Mouse (Mus musculus): ENCODE results near the gene Ctnnd2. TPM values are rescaled to one million over a fixed set of nuclear protein-coding genes. Genes with fewer than 3 reads are reported as not detected.

Gene Ctnnd2
- polyA plus RNA-seq, 1 experiment from 2014 or later, result 81.5 TPM

GRCm38 (mm10) chr15:30555787-30556186 lies 383.4 kb downstream of the Ctnnd2 start:
- 94% methylated on average over 2 of the region's 2 CpGs for WGBS
- no peak for ATAC-seq (ENCODE audit: low read depth)

GRCm38 (mm10) chr15:30562375-30562774 lies 390.0 kb downstream of the Ctnnd2 start:
- 82% methylated on average over 5 of the region's 5 CpGs for WGBS
- H3K4me2 ChIP-seq (ENCODE audit: low read depth, low read length), result no peak overlapping the region
- H3K36me3 ChIP-seq (ENCODE audit: control insufficient read depth, insufficient read depth, low read length), result no peaks in the 10 kb centered on the region
- H3K9me3 ChIP-seq (ENCODE audit: control insufficient read depth, low read length), result no peaks in the 10 kb centered on the region
- H3K4me3 ChIP-seq (ENCODE audit: low read depth, low read length), result no peak overlapping the region
- no peak for ATAC-seq (ENCODE audit: low read depth)
- no peak overlapping the region for H3K27ac ChIP-seq (ENCODE audit: low read depth, low read length)
- no peaks in the 10 kb centered on the region for H3K4me1 ChIP-seq (ENCODE audit: control insufficient read depth, insufficient read depth, low read length)
- H3K27me3 ChIP-seq (ENCODE audit: control insufficient read depth, insufficient read depth, low read length), result no peaks in the 10 kb centered on the region
- H3K9ac ChIP-seq (replicated peaks; ENCODE audit: low read depth, low read length), result no peak overlapping the region

More at GRCm38 (mm10) chr15:30555787-30556186, 383.4 kb downstream of the Ctnnd2 start:
- no peak overlapping the region for H3K27ac ChIP-seq (ENCODE audit: low read depth, low read length)
- no peaks in the 10 kb centered on the region for H3K36me3 ChIP-seq (ENCODE audit: control insufficient read depth, insufficient read depth, low read length)
- no peaks in the 10 kb centered on the region for H3K9me3 ChIP-seq (ENCODE audit: control insufficient read depth, low read length)
- H3K4me2 ChIP-seq (ENCODE audit: low read depth, low read length), result no peak overlapping the region
- H3K4me3 ChIP-seq (ENCODE audit: low read depth, low read length), result no peak overlapping the region
- H3K27me3 ChIP-seq (ENCODE audit: control insufficient read depth, insufficient read depth, low read length), result no peaks in the 10 kb centered on the region
- no peak overlapping the region for H3K9ac ChIP-seq (replicated peaks; ENCODE audit: low read depth, low read length)
- H3K4me1 ChIP-seq (ENCODE audit: control insufficient read depth, insufficient read depth, low read length), result no peaks in the 10 kb centered on the region

DNA sequence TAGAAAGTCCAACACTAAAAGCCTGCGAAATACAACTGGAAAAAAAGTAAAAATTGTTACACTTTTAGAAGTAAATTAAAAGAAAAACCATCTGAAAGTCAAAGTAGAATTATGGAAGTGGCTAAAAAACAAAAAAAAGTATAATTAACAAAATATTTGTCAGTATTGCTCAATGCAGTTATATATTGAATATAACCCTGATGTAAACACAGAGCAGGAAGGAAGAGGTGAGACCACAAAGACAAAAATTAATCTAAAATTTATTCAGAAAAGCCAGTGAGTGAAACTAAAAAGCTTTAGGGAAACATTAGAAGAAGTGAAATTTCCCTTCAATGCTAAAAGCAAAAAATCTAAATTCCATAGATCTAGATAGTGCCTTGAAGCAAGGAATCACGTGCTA lies 392.2 kb downstream of the Ctnnd2 start:
- H3K9me3 ChIP-seq (ENCODE audit: control insufficient read depth, low read length), result no peaks in the 10 kb centered on the region
- no peak overlapping the region for H3K4me2 ChIP-seq (ENCODE audit: low read depth, low read length)
- WGBS, result 93% methylated on average over 2 of the region's 2 CpGs
- H3K4me3 ChIP-seq (ENCODE audit: low read depth, low read length), result no peak overlapping the region
- no peaks in the 10 kb centered on the region for H3K36me3 ChIP-seq (ENCODE audit: control insufficient read depth, insufficient read depth, low read length)
- H3K27me3 ChIP-seq (ENCODE audit: control insufficient read depth, insufficient read depth, low read length), result no peaks in the 10 kb centered on the region
- no peak overlapping the region for H3K9ac ChIP-seq (replicated peaks; ENCODE audit: low read depth, low read length)
- ATAC-seq (ENCODE audit: low read depth), result no peak
- no peak overlapping the region for H3K27ac ChIP-seq (ENCODE audit: low read depth, low read length)
- no peaks in the 10 kb centered on the region for H3K4me1 ChIP-seq (ENCODE audit: control insufficient read depth, insufficient read depth, low read length)

DNA sequence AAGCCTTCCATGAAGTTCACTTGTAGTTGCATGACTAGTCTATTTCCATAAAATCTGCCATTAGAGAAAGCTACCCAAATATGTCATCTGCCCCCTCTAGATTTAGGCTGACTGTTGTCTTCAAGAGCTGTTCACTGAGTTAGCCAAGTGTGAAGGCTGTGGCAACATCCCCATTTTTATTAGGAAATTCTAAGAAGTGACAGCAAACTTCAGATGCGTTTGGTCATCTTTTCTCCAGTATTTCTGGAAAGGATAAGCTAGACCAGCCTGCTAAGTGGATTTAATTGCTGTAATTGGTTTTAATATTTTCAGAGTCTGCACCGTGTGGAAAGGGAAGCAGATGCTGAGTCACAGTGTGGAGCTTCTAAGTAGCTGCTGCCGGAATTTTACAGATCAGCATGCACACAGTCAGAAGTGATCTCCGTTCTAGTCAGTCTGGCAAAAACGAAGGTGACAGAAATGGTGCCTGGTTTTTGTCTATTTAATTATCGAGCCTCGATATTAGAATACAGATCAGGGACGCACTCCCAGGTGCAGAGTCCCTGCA lies 397.9 kb downstream of the Ctnnd2 start:
- Histone ChIP-seq H3K27ac (ENCODE audit: low read depth, low read length) (no peak overlapping the region), H3K4me3 (ENCODE audit: low read depth, low read length) (no peak overlapping the region), H3K4me1 (ENCODE audit: control insufficient read depth, insufficient read depth, low read length) (no peaks in the 10 kb centered on the region), H3K9ac (replicated peaks; ENCODE audit: low read depth, low read length) (no peak overlapping the region), H3K9me3 (ENCODE audit: control insufficient read depth, low read length) (no peaks in the 10 kb centered on the region), H3K36me3 (ENCODE audit: control insufficient read depth, insufficient read depth, low read length) (no peaks in the 10 kb centered on the region), H3K4me2 (ENCODE audit: low read depth, low read length) (no peak overlapping the region), H3K27me3 (ENCODE audit: control insufficient read depth, insufficient read depth, low read length) (no peaks in the 10 kb centered on the region)
- ATAC-seq (ENCODE audit: low read depth), result no peak
- 83% methylated on average over 8 of the region's 8 CpGs for WGBS

DNA sequence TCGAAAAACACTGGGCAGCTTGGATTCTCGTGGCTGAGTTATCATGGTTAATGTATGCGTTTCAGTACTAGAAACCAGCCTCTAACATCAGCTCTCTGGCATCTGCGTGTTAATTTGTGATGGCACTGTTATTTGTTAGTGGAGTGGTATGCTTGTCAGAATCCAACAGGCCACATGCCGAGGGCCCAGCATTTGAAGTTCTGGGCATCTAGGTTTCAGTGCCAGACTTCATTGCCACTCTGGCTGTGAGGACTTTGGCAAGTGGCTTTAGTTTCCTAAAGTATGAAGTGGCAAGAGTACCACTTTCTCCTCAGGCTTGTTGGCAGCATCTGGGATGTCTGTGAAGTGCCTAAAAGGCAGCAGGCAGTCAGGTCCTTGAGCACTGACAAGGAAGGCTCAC lies 415.1 kb downstream of the Ctnnd2 start:
- 81% methylated on average over 5 of the region's 5 CpGs for WGBS
- ATAC-seq (ENCODE audit: low read depth), result no peak
- Histone ChIP-seq H3K9me3 (ENCODE audit: control insufficient read depth, low read length) (no peaks in the 10 kb centered on the region), H3K36me3 (ENCODE audit: control insufficient read depth, insufficient read depth, low read length) (no peaks in the 10 kb centered on the region), H3K9ac (replicated peaks; ENCODE audit: low read depth, low read length) (no peak overlapping the region), H3K27me3 (ENCODE audit: control insufficient read depth, insufficient read depth, low read length) (no peaks in the 10 kb centered on the region), H3K4me1 (ENCODE audit: control insufficient read depth, insufficient read depth, low read length) (no peaks in the 10 kb centered on the region), H3K4me2 (ENCODE audit: low read depth, low read length) (no peak overlapping the region), H3K27ac (ENCODE audit: low read depth, low read length) (no peak overlapping the region), H3K4me3 (ENCODE audit: low read depth, low read length) (no peak overlapping the region)

DNA sequence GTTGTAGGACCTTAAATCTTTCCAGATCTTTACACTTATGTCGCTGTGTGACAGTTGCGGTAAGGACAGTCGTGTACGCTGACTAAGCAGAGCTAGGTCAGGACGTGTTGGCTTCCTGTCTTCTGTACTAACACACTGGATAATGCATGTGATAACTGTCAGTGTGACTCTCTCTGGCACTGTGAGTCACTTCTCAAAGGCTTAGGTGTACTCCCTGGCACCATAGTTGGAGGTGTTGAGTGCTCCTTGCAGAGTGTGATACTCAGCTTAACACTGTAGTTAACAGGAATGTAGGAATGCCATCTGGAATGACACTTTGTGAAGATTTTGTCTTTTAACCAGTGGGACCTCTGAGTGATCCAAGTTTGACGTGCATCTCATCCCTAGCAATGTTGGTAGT lies 418.5 kb downstream of the Ctnnd2 start:
- H3K9me3 ChIP-seq (ENCODE audit: control insufficient read depth, low read length), result no peaks in the 10 kb centered on the region
- no peak overlapping the region for H3K4me2 ChIP-seq (ENCODE audit: low read depth, low read length)
- 92% methylated on average over 6 of the region's 6 CpGs for WGBS
- H3K27me3 ChIP-seq (ENCODE audit: control insufficient read depth, insufficient read depth, low read length), result no peaks in the 10 kb centered on the region
- H3K27ac ChIP-seq (ENCODE audit: low read depth, low read length), result no peak overlapping the region
- H3K9ac ChIP-seq (replicated peaks; ENCODE audit: low read depth, low read length), result no peak overlapping the region
- H3K4me3 ChIP-seq (ENCODE audit: low read depth, low read length), result no peak overlapping the region
- no peaks in the 10 kb centered on the region for H3K4me1 ChIP-seq (ENCODE audit: control insufficient read depth, insufficient read depth, low read length)
- ATAC-seq (ENCODE audit: low read depth), result no peak
- H3K36me3 ChIP-seq (ENCODE audit: control insufficient read depth, insufficient read depth, low read length), result no peaks in the 10 kb centered on the region

DNA sequence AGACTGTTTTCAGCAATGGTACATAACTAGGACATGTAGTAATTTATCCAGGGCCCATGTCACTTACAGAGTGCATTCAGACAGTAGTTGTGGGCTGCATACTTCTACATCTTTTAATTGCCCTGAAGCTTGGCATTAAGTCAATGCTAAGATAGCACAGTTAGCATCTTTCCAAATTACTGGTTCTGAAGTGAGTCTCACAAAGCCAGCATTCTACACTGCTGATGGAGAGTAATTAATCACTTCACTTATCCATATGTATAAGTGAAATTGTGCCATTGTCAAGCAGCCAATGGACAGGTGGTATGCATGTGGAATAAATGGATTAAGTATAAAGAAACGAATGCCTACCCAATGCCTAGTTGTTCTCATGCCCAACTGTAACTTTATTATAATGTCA lies 423.1 kb downstream of the Ctnnd2 start:
- H3K9me3 ChIP-seq (ENCODE audit: control insufficient read depth, low read length), result no peaks in the 10 kb centered on the region
- WGBS, result 55% methylated on average over 1 of the region's 1 CpGs
- no peak for ATAC-seq (ENCODE audit: low read depth)
- H3K4me3 ChIP-seq (ENCODE audit: low read depth, low read length), result no peak overlapping the region
- no peaks in the 10 kb centered on the region for H3K4me1 ChIP-seq (ENCODE audit: control insufficient read depth, insufficient read depth, low read length)
- H3K4me2 ChIP-seq (ENCODE audit: low read depth, low read length), result no peak overlapping the region
- no peak overlapping the region for H3K27ac ChIP-seq (ENCODE audit: low read depth, low read length)
- H3K9ac ChIP-seq (replicated peaks; ENCODE audit: low read depth, low read length), result no peak overlapping the region
- H3K36me3 ChIP-seq (ENCODE audit: control insufficient read depth, insufficient read depth, low read length), result no peaks in the 10 kb centered on the region
- H3K27me3 ChIP-seq (ENCODE audit: control insufficient read depth, insufficient read depth, low read length), result no peaks in the 10 kb centered on the region

DNA sequence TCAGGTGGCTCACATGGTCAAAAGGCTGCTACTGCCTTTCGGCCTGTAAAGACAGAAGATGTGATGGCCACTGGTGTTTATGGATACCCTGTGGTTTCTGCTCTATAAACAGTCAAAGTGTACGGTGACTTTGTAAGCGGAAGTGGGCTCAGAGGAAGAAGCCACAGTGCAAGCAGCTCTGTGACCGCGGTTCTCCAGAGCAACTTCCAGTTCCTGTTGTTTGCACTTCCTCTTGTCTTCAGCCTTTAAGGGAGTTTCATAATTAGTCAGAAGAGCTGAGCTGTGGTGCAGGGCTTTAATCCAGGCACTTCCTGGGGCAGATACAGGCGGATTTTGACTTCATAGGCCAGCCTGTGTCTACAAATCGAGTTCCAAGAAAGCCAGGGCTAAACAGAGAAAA lies 438.2 kb downstream of the Ctnnd2 start:
- Histone ChIP-seq H3K4me1 (ENCODE audit: control insufficient read depth, insufficient read depth, low read length) (no peaks in the 10 kb centered on the region), H3K9me3 (ENCODE audit: control insufficient read depth, low read length) (no peaks in the 10 kb centered on the region), H3K4me3 (ENCODE audit: low read depth, low read length) (no peak overlapping the region), H3K36me3 (ENCODE audit: control insufficient read depth, insufficient read depth, low read length) (no peaks in the 10 kb centered on the region), H3K27ac (ENCODE audit: low read depth, low read length) (no peak overlapping the region), H3K4me2 (ENCODE audit: low read depth, low read length) (no peak overlapping the region), H3K27me3 (ENCODE audit: control insufficient read depth, insufficient read depth, low read length) (no peaks in the 10 kb centered on the region), H3K9ac (replicated peaks; ENCODE audit: low read depth, low read length) (no peak overlapping the region)
- 87% methylated on average over 7 of the region's 7 CpGs for WGBS
- ATAC-seq (ENCODE audit: low read depth), result no peak

DNA sequence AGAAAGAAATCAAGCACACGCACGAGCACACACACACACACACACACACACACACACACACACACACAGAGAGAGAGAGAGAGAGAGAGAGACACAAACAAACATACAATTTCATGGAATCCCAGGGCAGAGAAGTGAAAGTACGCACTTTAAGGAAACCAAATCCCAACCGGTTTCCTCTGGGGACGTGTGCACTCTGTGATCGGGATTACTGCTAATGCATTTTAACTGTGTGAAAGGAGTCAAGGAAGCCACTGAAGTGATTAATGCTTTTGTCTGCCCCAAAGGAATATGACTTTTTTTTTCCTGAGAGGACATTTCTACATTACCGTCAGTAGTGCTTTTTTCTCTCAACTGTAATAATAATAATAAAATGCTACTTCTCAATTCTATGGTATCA lies 443.1 kb downstream of the Ctnnd2 start:
- Histone ChIP-seq H3K27ac (ENCODE audit: low read depth, low read length) (no peak overlapping the region), H3K9me3 (ENCODE audit: control insufficient read depth, low read length) (no peaks in the 10 kb centered on the region), H3K4me1 (ENCODE audit: control insufficient read depth, insufficient read depth, low read length) (no peaks in the 10 kb centered on the region), H3K4me2 (ENCODE audit: low read depth, low read length) (no peak overlapping the region), H3K36me3 (ENCODE audit: control insufficient read depth, insufficient read depth, low read length) (no peaks in the 10 kb centered on the region), H3K9ac (replicated peaks; ENCODE audit: low read depth, low read length) (no peak overlapping the region), H3K4me3 (ENCODE audit: low read depth, low read length) (no peak overlapping the region), H3K27me3 (ENCODE audit: control insufficient read depth, insufficient read depth, low read length) (no peaks in the 10 kb centered on the region)
- WGBS, result 42% methylated on average over 7 of the region's 7 CpGs
- no peak for ATAC-seq (ENCODE audit: low read depth)
